Mouse (Mus musculus) limb, embryonic 14.5 days (tissue): ENCODE data around the gene Plod3. TPM values are rescaled to one million over a fixed set of nuclear protein-coding genes. Genes with fewer than 3 reads are reported as not detected.

ENCODE experiments used
- ATAC-seq: fragments of 200-750 bp; cut with Nextera tagmentation; 2 replicates; pipeline ENCODE4 v1.8.0; 2017; ENCODE audit warnings: low read depth, moderate number of reproducible peaks, moderate TSS enrichment; ENCODE audit not compliant: low FRiP score
- DNase-seq: peaks from one replicate; pipeline ENCODE4 v3.0.0-alpha.2; 2015; ENCODE audit warnings: low spot score
- H3K27ac ChIP-seq: fragments of 300-500 bp; sonication (generic); replicated peaks from 2 replicates; pipeline ENCODE4 v1.5.1; 2014; ENCODE audit warnings: low read depth, mild to moderate bottlenecking, low read length, moderate library complexity, mixed read lengths
- H3K27me3 ChIP-seq: fragments of 300-500 bp; sonication (generic); 2 replicates; pipeline ENCODE4 v1.6.1; 2014; ENCODE audit warnings: low read length, mixed read lengths; ENCODE audit not compliant: control insufficient read depth, insufficient read depth
- H3K36me3 ChIP-seq: fragments of 300-500 bp; sonication (generic); 2 replicates; pipeline ENCODE4 v1.6.1; 2014; ENCODE audit warnings: mild to moderate bottlenecking, low read length, moderate library complexity, mixed read lengths; ENCODE audit not compliant: control insufficient read depth, insufficient read depth
- H3K4me1 ChIP-seq: fragments of 300-500 bp; sonication (generic); 2 replicates; pipeline ENCODE4 v1.6.1; 2014; ENCODE audit warnings: antibody characterized with exemption, low read length, mixed read lengths; ENCODE audit not compliant: control insufficient read depth, insufficient read depth
- H3K4me2 ChIP-seq: fragments of 300-500 bp; sonication (generic); replicated peaks from 2 replicates; pipeline ENCODE4 v1.6.1; 2014; ENCODE audit warnings: low read depth, mild to moderate bottlenecking, low read length, moderate library complexity; ENCODE audit not compliant: severe bottlenecking
- H3K4me3 ChIP-seq: fragments of 300-500 bp; sonication (generic); replicated peaks from 2 replicates; pipeline ENCODE4 v1.5.1; 2014; ENCODE audit warnings: low read length
- H3K9ac ChIP-seq: fragments of 300-500 bp; sonication (generic); 2 replicates; pipeline ENCODE4 v1.6.1; 2014; ENCODE audit warnings: mild to moderate bottlenecking, low read depth, low read length, moderate library complexity; ENCODE audit not compliant: severe bottlenecking
- H3K9me3 ChIP-seq: fragments of 300-500 bp; sonication (generic); 2 replicates; pipeline ENCODE4 v1.6.1; 2016; ENCODE audit warnings: low read length; ENCODE audit not compliant: control insufficient read depth
- POLR2A ChIP-seq: fragments of 200-500 bp; IDR thresholded peaks from 2 replicates; pipeline ENCODE4 v1.8.0; 2012; ENCODE audit warnings: inconsistent platforms, mild to moderate bottlenecking, moderate library complexity, borderline replicate concordance; ENCODE audit not compliant: insufficient read depth, insufficient read length; ENCODE audit errors: extremely low read depth
- WGBS: fragments of 180-500 bp; shearing (Covaris S2); extraction: QIAGEN DNeasy Blood & Tissue Kit; methylation state at CpG from one replicate; pipeline ENCODE4 v1.1.7; 2014; 5-methylcytosine and 5-hydroxymethylcytosine counted together
- polyA plus RNA-seq, 2 experiments: library from polyadenylated mRNA; depleted of rRNA in 1 of 2; stranded (reverse) in 1 of 2; unstranded in 1 of 2; fragments of >200 nt; fragmentation: Nextera tagmentation in 1 of 2; extraction: Ambion mirVana in 1 of 2; gene quantifications; 2 replicates each; pipeline versions ENCODE4 v1.2.1 to v1.2.3; 2012 to 2014

The Plod3 gene
- polyA plus RNA-seq, 2 experiments, result 54.0 to 114 TPM

GRCm38 (mm10) chr5:136989801-136990200, 3.0 kb downstream of the Plod3 start:
- Histone ChIP-seq H3K27me3 (no peaks in the 10 kb centered on the region), H3K9ac (no peak overlapping the region), H3K9me3 (no peaks in the 10 kb centered on the region), H3K4me2 (no peak overlapping the region), H3K4me3 (no peak overlapping the region), H3K36me3 (peaks cover 60% of the 10 kb centered on the region), H3K27ac (no peak overlapping the region), H3K4me1 (peaks cover 11% of the 10 kb centered on the region)
- no peak for TF ChIP-seq POLR2A
- 81% methylated on average over 5 of the region's 6 CpGs for WGBS
- ATAC-seq (no peak), DNase-seq (no peak)

GRCm38 (mm10) chr5:136999449-136999848, 12.6 kb downstream of the Plod3 start:
- Histone ChIP-seq H3K9ac (no peak overlapping the region), H3K36me3 (peaks cover 19% of the 10 kb centered on the region), H3K27me3 (no peaks in the 10 kb centered on the region), H3K4me2 (no peak overlapping the region), H3K9me3 (no peaks in the 10 kb centered on the region), H3K27ac (no peak overlapping the region), H3K4me1 (no peaks in the 10 kb centered on the region), H3K4me3 (no peak overlapping the region)
- ATAC-seq, result no peak
- 55% methylated on average over 3 of the region's 5 CpGs for WGBS
- DNase-seq, result no peak
- no peak for TF ChIP-seq POLR2A

GRCm38 (mm10) chr5:137000612-137001011, 13.8 kb downstream of the Plod3 start:
- Histone ChIP-seq H3K9ac (no peak overlapping the region), H3K4me1 (no peaks in the 10 kb centered on the region), H3K9me3 (no peaks in the 10 kb centered on the region), H3K27ac (no peak overlapping the region), H3K27me3 (no peaks in the 10 kb centered on the region), H3K4me2 (no peak overlapping the region), H3K36me3 (peaks cover 7% of the 10 kb centered on the region), H3K4me3 (no peak overlapping the region)
- ATAC-seq (no peak), DNase-seq (no peak)
- TF ChIP-seq POLR2A, result no peak
- 74% methylated on average over 2 of the region's 2 CpGs for WGBS

- ATAC-seq (no peak), DNase-seq (no peak)
- Histone ChIP-seq H3K27me3 (no peaks in the 10 kb centered on the region), H3K36me3 (no peaks in the 10 kb centered on the region), H3K9me3 (no peaks in the 10 kb centered on the region), H3K4me3 (no peak overlapping the region), H3K4me1 (no peaks in the 10 kb centered on the region), H3K4me2 (no peak overlapping the region), H3K27ac (no peak overlapping the region), H3K9ac (no peak overlapping the region)
- WGBS, result 51% methylated on average over 8 of the region's 8 CpGs
- TF ChIP-seq POLR2A, result no peak
Measured at GRCm38 (mm10) chr5:137007276-137007675, 20.5 kb downstream of the Plod3 start.

GRCm38 (mm10) chr5:137009988-137010387, 23.2 kb downstream of the Plod3 start:
- DNase-seq, result no peak
- H3K4me2 ChIP-seq, result no peak overlapping the region
- no peak for TF ChIP-seq POLR2A

GRCm38 (mm10) chr5:137012401-137012950, 25.7 kb downstream of the Plod3 start:
- H3K36me3 ChIP-seq, result no peaks in the 10 kb centered on the region
- WGBS, result 73% methylated on average over 15 of the region's 15 CpGs
- no peak for TF ChIP-seq POLR2A
- no peak for DNase-seq
- no peaks in the 10 kb centered on the region for H3K27me3 ChIP-seq
- H3K4me1 ChIP-seq, result no peaks in the 10 kb centered on the region
- H3K4me3 ChIP-seq, result no peak overlapping the region
- no peak overlapping the region for H3K9ac ChIP-seq
- no peak overlapping the region for H3K27ac ChIP-seq
- no peak for ATAC-seq
- H3K4me2 ChIP-seq, result no peak overlapping the region
- H3K9me3 ChIP-seq, result no peaks in the 10 kb centered on the region

More at GRCm38 (mm10) chr5:137009988-137010387, 23.2 kb downstream of the Plod3 start:
- no peak overlapping the region for H3K9ac ChIP-seq
- ATAC-seq, result no peak
- no peaks in the 10 kb centered on the region for H3K36me3 ChIP-seq
- no peaks in the 10 kb centered on the region for H3K9me3 ChIP-seq
- no peaks in the 10 kb centered on the region for H3K4me1 ChIP-seq
- H3K4me3 ChIP-seq, result no peak overlapping the region
- 41% methylated on average over 3 of the region's 3 CpGs for WGBS
- no peaks in the 10 kb centered on the region for H3K27me3 ChIP-seq
- H3K27ac ChIP-seq, result no peak overlapping the region
